Mouse (Mus musculus): ENCODE measurements around the gene Slc34a1. TPM values are rescaled to one million over a fixed set of nuclear protein-coding genes. Genes with fewer than 3 reads are reported as not detected.
A peak's percentile ranks its signal among the peaks of the same experiment; 100 is the strongest.

The Slc34a1 gene
- 6.7 TPM in 1 of 2 replicates, not detected in the other for polyA plus RNA-seq (2011; ENCODE audit: insufficient read depth, insufficient read length, low replicate concordance, missing spikeins)

DNA sequence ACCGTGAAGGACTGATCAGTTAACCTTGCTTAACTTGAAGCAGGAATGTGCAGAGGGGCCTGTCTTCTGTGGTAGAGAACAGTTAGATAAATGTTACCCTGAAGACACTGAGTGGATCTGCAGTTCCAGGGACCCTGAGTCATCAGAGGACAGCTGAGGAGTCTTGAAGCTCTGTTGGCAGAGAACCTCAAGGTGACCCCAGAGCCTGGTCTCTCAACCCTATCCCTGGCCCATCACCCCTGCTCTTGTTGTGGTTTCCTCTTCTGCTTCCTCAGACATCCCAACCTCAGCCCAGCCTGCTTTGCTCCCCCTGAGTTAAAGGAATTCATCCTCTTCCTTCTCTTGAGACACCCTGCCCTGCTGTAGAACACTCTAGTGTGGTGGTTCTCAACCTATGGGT, at the start of gene Slc34a1:
Slc34a1 (plus strand) TSS at position 100 of the 400 bp plus-strand sequence.
- Histone ChIP-seq H3K4me3 (replicated peaks; ENCODE audit: control insufficient read depth, low read depth, low read length) (no peak within 1 kb of the TSS), H3K27ac (ENCODE audit: control insufficient read depth, insufficient read depth, low read depth, low read length, poor library complexity) (no peak within 1 kb of the TSS), H3K4me1 (ENCODE audit: control insufficient read depth, insufficient read depth, low read length) (peaks cover 2% of the 10 kb centered on the region)
- TF ChIP-seq CTCF (IDR thresholded peaks at IDR 0.05; ENCODE audit: control insufficient read depth, insufficient read depth, low read length) (no peak), POLR2A (IDR thresholded peaks at IDR 0.05; ENCODE audit: borderline replicate concordance, control insufficient read depth, low read depth, low read length) (no peak)
- 29% methylated on average over 1 of the region's 1 CpGs for WGBS

DNA sequence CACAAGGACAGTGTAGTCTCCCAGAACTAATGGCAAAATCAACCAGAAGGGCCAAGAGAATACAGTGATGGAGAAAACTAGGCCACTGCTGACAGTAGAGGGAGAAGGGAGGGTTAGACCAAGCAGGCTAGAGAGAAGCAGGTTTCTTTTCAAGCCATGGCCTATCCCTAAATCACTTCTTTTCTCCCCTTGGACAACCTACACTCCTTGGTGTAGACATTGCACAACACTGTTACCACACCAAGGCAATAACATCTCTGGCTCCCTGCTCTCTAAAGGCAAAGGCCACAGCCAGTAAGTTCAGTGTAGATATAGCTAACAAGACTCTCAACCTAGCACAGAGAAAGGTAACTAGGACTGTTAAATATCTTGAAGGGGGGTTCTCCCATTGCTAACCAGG, 36.8 kb upstream of the Slc34a1 start:
- H3K27ac ChIP-seq (ENCODE audit: control insufficient read depth, insufficient read depth, low read depth, low read length, poor library complexity), result no peak overlapping the region
- no peak for TF ChIP-seq POLR2A (IDR thresholded peaks at IDR 0.05; ENCODE audit: borderline replicate concordance, control insufficient read depth, low read depth, low read length)
- TF ChIP-seq CTCF (IDR thresholded peaks at IDR 0.05; ENCODE audit: control insufficient read depth, insufficient read depth, low read length), result no peak
- peak overlapping the region; percentile 24 for H3K4me3 ChIP-seq (replicated peaks; ENCODE audit: control insufficient read depth, low read depth, low read length)
- peaks cover 5% of the 10 kb centered on the region for H3K4me1 ChIP-seq (ENCODE audit: control insufficient read depth, insufficient read depth, low read length)

DNA sequence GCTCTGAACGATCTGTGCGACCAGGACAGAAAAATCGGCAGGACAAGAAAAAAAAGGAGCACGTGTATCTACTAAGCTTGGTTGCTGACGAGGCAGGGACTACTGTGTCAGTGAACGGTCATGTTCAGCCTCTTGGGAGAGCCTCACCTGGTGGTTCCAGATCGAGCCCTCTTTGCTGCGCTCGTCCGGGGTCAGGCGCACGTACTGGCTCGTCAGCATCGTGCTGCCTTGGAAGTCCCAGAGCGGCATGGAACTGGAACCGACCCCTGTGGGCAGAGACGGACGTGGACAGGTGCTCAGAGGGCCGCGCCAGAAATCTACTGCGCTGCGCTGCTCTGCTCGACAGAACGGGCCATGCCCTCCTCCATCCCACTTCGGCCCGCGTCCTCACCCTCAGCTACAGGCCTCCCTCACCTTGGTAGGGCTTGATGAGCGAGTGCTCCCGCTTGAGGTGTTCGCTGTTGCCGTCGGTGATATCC, 36.0 kb upstream of the Slc34a1 start:
- Histone ChIP-seq H3K4me1 (ENCODE audit: control insufficient read depth, insufficient read depth, low read length) (peaks cover 5% of the 10 kb centered on the region; the same call in 1 of the 2 replicates), H3K4me3 (replicated peaks; ENCODE audit: control insufficient read depth, low read depth, low read length) (peak overlapping the region; percentile 97), H3K27ac (ENCODE audit: control insufficient read depth, insufficient read depth, low read depth, low read length, poor library complexity) (peak overlapping the region; percentile 96)
- WGBS, result under 1% methylated on average over 32 of the region's 32 CpGs
- no peak; the same call in 1 of the 2 replicates for TF ChIP-seq CTCF (IDR thresholded peaks at IDR 0.05; ENCODE audit: control insufficient read depth, insufficient read depth, low read length)

- H3K4me1 ChIP-seq (ENCODE audit: control insufficient read depth, insufficient read depth, low read length), result peaks cover 5% of the 10 kb centered on the region; the same call in 1 of the 2 replicates
- peak within 1 kb of the TSS; percentile 97 for H3K4me3 ChIP-seq (replicated peaks; ENCODE audit: control insufficient read depth, low read depth, low read length)
- peak within 1 kb of the TSS; percentile 96 for H3K27ac ChIP-seq (ENCODE audit: control insufficient read depth, insufficient read depth, low read depth, low read length, poor library complexity)
- under 1% methylated on average over 35 of the region's 35 CpGs for WGBS
- TF ChIP-seq CTCF (IDR thresholded peaks at IDR 0.05; ENCODE audit: control insufficient read depth, insufficient read depth, low read length), result peak; percentile 15; the same call in 1 of the 2 replicates
- TF ChIP-seq POLR2A (IDR thresholded peaks at IDR 0.05; ENCODE audit: borderline replicate concordance, control insufficient read depth, low read depth, low read length), result peak; percentile 47; the same call in 1 of the 2 replicates
Observed at GRCm38 (mm10) chr13:55362453-55363060, 35.4 kb upstream of the Slc34a1 start, which contains the start of gene Lman2. Gene Lman2, minus strand, starts transcription at chr13:55362783.

GRCm38 (mm10) chr13:55368401-55368800, 29.6 kb upstream of the Slc34a1 start:
- 57% methylated on average over 7 of the region's 7 CpGs for WGBS
- H3K27ac ChIP-seq (ENCODE audit: control insufficient read depth, insufficient read depth, low read depth, low read length, poor library complexity), result no peak overlapping the region
- TF ChIP-seq CTCF (IDR thresholded peaks at IDR 0.05; ENCODE audit: control insufficient read depth, insufficient read depth, low read length), result peak; percentile 36; the same call in 1 of the 2 replicates
- no peak for TF ChIP-seq POLR2A (IDR thresholded peaks at IDR 0.05; ENCODE audit: borderline replicate concordance, control insufficient read depth, low read depth, low read length)
- H3K4me1 ChIP-seq (ENCODE audit: control insufficient read depth, insufficient read depth, low read length), result peaks cover 17% of the 10 kb centered on the region
- H3K4me3 ChIP-seq (replicated peaks; ENCODE audit: control insufficient read depth, low read depth, low read length), result no peak overlapping the region

GRCm38 (mm10) chr13:55369531-55370114, 28.4 kb upstream of the Slc34a1 start, which contains the start of gene Rgs14:
Gene Rgs14, plus strand, starts transcription at chr13:55369732.
- TF ChIP-seq POLR2A (IDR thresholded peaks at IDR 0.05; ENCODE audit: borderline replicate concordance, control insufficient read depth, low read depth, low read length), result peak; percentile 79; the same call in 1 of the 2 replicates
- TF ChIP-seq CTCF (IDR thresholded peaks at IDR 0.05; ENCODE audit: control insufficient read depth, insufficient read depth, low read length), result no peak
- Histone ChIP-seq H3K4me1 (ENCODE audit: control insufficient read depth, insufficient read depth, low read length) (peaks cover 19% of the 10 kb centered on the region), H3K27ac (ENCODE audit: control insufficient read depth, insufficient read depth, low read depth, low read length, poor library complexity) (peak within 1 kb of the TSS; percentile 94), H3K4me3 (replicated peaks; ENCODE audit: control insufficient read depth, low read depth, low read length) (peak within 1 kb of the TSS; percentile 75)
- WGBS, result 0% methylated on average over 13 of the region's 13 CpGs

DNA sequence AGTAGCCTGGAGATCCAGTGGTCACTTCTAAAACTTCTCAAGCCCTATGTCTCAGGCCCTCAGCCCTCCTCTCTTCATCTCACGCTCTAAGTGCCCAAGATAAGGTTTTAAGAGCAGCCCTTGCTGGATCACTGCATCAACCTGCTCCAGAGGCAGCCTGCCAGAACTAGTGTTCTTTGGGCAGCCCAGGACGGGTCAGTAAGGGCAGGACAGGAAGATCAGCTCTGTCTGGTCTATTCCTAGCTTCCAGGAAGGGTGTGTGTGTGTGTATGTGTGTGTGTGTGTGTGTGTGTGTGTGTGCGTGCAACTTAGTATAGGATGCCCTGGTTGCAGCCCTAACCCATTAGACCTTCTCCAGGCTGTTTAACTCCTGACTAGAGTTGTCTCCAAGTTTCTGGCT, 27.8 kb upstream of the Slc34a1 start:
- 9% methylated on average over 3 of the region's 3 CpGs for WGBS
- Histone ChIP-seq H3K27ac (ENCODE audit: control insufficient read depth, insufficient read depth, low read depth, low read length, poor library complexity) (peak overlapping the region; percentile 94), H3K4me1 (ENCODE audit: control insufficient read depth, insufficient read depth, low read length) (peaks cover 19% of the 10 kb centered on the region), H3K4me3 (replicated peaks; ENCODE audit: control insufficient read depth, low read depth, low read length) (peak overlapping the region; percentile 75)
- TF ChIP-seq CTCF (IDR thresholded peaks at IDR 0.05; ENCODE audit: control insufficient read depth, insufficient read depth, low read length) (no peak), POLR2A (IDR thresholded peaks at IDR 0.05; ENCODE audit: borderline replicate concordance, control insufficient read depth, low read depth, low read length) (no peak)

- H3K4me1 ChIP-seq (ENCODE audit: control insufficient read depth, insufficient read depth, low read length), result peaks cover 19% of the 10 kb centered on the region
- TF ChIP-seq CTCF (IDR thresholded peaks at IDR 0.05; ENCODE audit: control insufficient read depth, insufficient read depth, low read length) (no peak), POLR2A (IDR thresholded peaks at IDR 0.05; ENCODE audit: borderline replicate concordance, control insufficient read depth, low read depth, low read length) (no peak)
- H3K4me3 ChIP-seq (replicated peaks; ENCODE audit: control insufficient read depth, low read depth, low read length), result peak overlapping the region; percentile 52
- 61% methylated on average over 8 of the region's 8 CpGs for WGBS
- peak overlapping the region; percentile 39; the same call in 1 of the 2 replicates for H3K27ac ChIP-seq (ENCODE audit: control insufficient read depth, insufficient read depth, low read depth, low read length, poor library complexity)
Observed at GRCm38 (mm10) chr13:55371007-55371681, 26.8 kb upstream of the Slc34a1 start.

Measured in bone marrow, adult 2 months (tissue).